9 mouse cellular contexts compared by ENCODE assay signal in genomic region chr13:109558341-109559257, GRCm38 (mm10).
A peak's percentile ranks its signal among the peaks of the same experiment; 100 is the strongest.
DNase-seq lines count a peak whose midpoint lies in the region; ATAC-seq and TF ChIP-seq lines count a peak whose summit lies in the region.
"Had no signal": no experiment of that assay in that cellular context is flagged by ENCODE, and none has a peak within 500 bp of the region (broad histone marks: within the 10 kb centered on the region; RNA-seq: fewer than 3 reads in every experiment).

No protein-coding gene starts in this region.

- H3K4me1 ChIP-seq in lung, embryonic 14.5 days (ENCODE audit: insufficient read depth), result no peaks in the 10 kb centered on the region
- H3K4me1 ChIP-seq in lung, adult 2 months (ENCODE audit: control insufficient read depth, insufficient read depth, low read length), result no peaks in the 10 kb centered on the region
- H3K4me1 ChIP-seq in cerebellum, adult 2 months (ENCODE audit: control insufficient read depth, insufficient read depth, low read length), result peaks cover 5% of the 10 kb centered on the region
- peaks cover 4% of the 10 kb centered on the region; the same call in 1 of the 2 replicates for H3K4me1 ChIP-seq in hindbrain, postnatal 0 days (ENCODE audit: insufficient read depth, low read length)
- H3K4me1 ChIP-seq in midbrain, embryonic 12.5 days, result no peaks in the 10 kb centered on the region
- H3K4me1 ChIP-seq: liver, embryonic 15.5 days had no signal

- no peak for TF ChIP-seq POLR2A in lung, adult 2 months (IDR thresholded peaks at IDR 0.05; ENCODE audit: borderline replicate concordance, extremely low read depth, low read depth, low read length)
- TF ChIP-seq POLR2A in cerebellum, adult 2 months (IDR thresholded peaks at IDR 0.05; ENCODE audit: borderline replicate concordance, insufficient read depth, low read length), result no peak

- peak; percentile 80 for TF ChIP-seq CTCF in lung, embryonic 14.5 days (IDR thresholded peaks at IDR 0.05; ENCODE audit: low read depth)
- TF ChIP-seq CTCF in lung, adult 2 months (IDR thresholded peaks at IDR 0.05; ENCODE audit: insufficient read depth, low read length), result no peak
- TF ChIP-seq CTCF in cerebellum, adult 2 months (IDR thresholded peaks at IDR 0.05; ENCODE audit: borderline replicate concordance, insufficient read depth, low read depth, low read length), result peak; percentile 32; the same call in 1 of the 2 replicates
- TF ChIP-seq CTCF in hindbrain, postnatal 0 days (IDR thresholded peaks at IDR 0.05; ENCODE audit: low read depth), result peak; percentile 87

- no peak overlapping the region for H3K9ac ChIP-seq in lung, embryonic 14.5 days
- H3K9ac ChIP-seq in hindbrain, postnatal 0 days (replicated peaks; ENCODE audit: low read length), result no peak overlapping the region
- H3K9ac ChIP-seq in midbrain, embryonic 12.5 days (replicated peaks), result no peak overlapping the region
- H3K9ac ChIP-seq: liver, embryonic 15.5 days had no signal

- no peak overlapping the region for H3K4me2 ChIP-seq in lung, embryonic 14.5 days
- H3K4me2 ChIP-seq in hindbrain, postnatal 0 days (ENCODE audit: low read depth, low read length), result no peak overlapping the region
- H3K4me2 ChIP-seq in midbrain, embryonic 12.5 days (replicated peaks), result no peak overlapping the region
- H3K4me2 ChIP-seq: liver, embryonic 15.5 days had no signal

- no peaks in the 10 kb centered on the region for H3K27me3 ChIP-seq in lung, embryonic 14.5 days (ENCODE audit: insufficient read depth, low read length)
- no peaks in the 10 kb centered on the region for H3K27me3 ChIP-seq in cerebellum, adult 2 months (ENCODE audit: control insufficient read depth, insufficient read depth, low read length)
- no peaks in the 10 kb centered on the region for H3K27me3 ChIP-seq in hindbrain, postnatal 0 days (ENCODE audit: insufficient read depth, low read length)
- no peaks in the 10 kb centered on the region for H3K27me3 ChIP-seq in midbrain, embryonic 12.5 days
- H3K27me3 ChIP-seq: liver, embryonic 15.5 days had no signal

- H3K4me3 ChIP-seq in lung, embryonic 14.5 days (ENCODE audit: low read depth, low read length), result no peak overlapping the region
- no peak overlapping the region for H3K4me3 ChIP-seq in lung, adult 2 months (replicated peaks; ENCODE audit: extremely low read depth, low read depth, low read length)
- no peak overlapping the region for H3K4me3 ChIP-seq in cerebellum, adult 2 months (replicated peaks; ENCODE audit: insufficient read depth, low read depth, low read length)
- H3K4me3 ChIP-seq in hindbrain, postnatal 0 days (ENCODE audit: low read length), result no peak overlapping the region
- H3K4me3 ChIP-seq in midbrain, embryonic 12.5 days, result no peak overlapping the region
- H3K4me3 ChIP-seq: liver, embryonic 15.5 days had no signal

- H3K36me3 ChIP-seq in lung, embryonic 14.5 days (ENCODE audit: insufficient read depth), result no peaks in the 10 kb centered on the region
- no peaks in the 10 kb centered on the region for H3K36me3 ChIP-seq in hindbrain, postnatal 0 days (ENCODE audit: insufficient read depth, low read length)
- no peaks in the 10 kb centered on the region for H3K36me3 ChIP-seq in midbrain, embryonic 12.5 days
- H3K36me3 ChIP-seq: liver, embryonic 15.5 days had no signal

- H3K27ac ChIP-seq in lung, embryonic 14.5 days (ENCODE audit: low read depth), result no peak overlapping the region
- no peak overlapping the region for H3K27ac ChIP-seq in cerebellum, adult 2 months (ENCODE audit: insufficient read depth, low read length)
- H3K27ac ChIP-seq in hindbrain, postnatal 0 days, result 0 out of 2 replicates have a peak overlapping the region, but pooled peaks have one; percentile 29
- H3K27ac ChIP-seq in midbrain, embryonic 12.5 days (replicated peaks), result no peak overlapping the region
- H3K27ac ChIP-seq: liver, embryonic 15.5 days had no signal

- no peak for DNase-seq in cerebellum, adult 11-12 months
- peak; percentile 87 for DNase-seq in lung, embryonic 14.5 days
- no peak for DNase-seq in lung, adult 2 months
- DNase-seq in cerebellum, adult 2 months, result peak in 1 of 2 experiments; percentile 54
- peak; percentile 84 for DNase-seq in hindbrain, postnatal 0 days (ENCODE audit: low spot score)
- DNase-seq in spleen, postnatal 14 days (ENCODE audit: low spot score in 2 of 2), result no peak

- ATAC-seq in cerebellum, adult (ENCODE audit: insufficient number of reproducible peaks, low FRiP score, low TSS enrichment), result peak; percentile 38; the same call in 1 of the 2 replicates
- ATAC-seq in lung, embryonic 14.5 days (ENCODE audit: insufficient read depth), result no peak
- peak; percentile 64 for ATAC-seq in hindbrain, postnatal 0 days
- peak; percentile 49; the same call in 1 of the 2 replicates for ATAC-seq in midbrain, embryonic 12.5 days (ENCODE audit: low FRiP score, low read depth)

- H3K9me3 ChIP-seq in lung, embryonic 14.5 days (ENCODE audit: low read depth, low read length), result no peaks in the 10 kb centered on the region
- no peaks in the 10 kb centered on the region for H3K9me3 ChIP-seq in hindbrain, postnatal 0 days (ENCODE audit: low read length)
- no peaks in the 10 kb centered on the region for H3K9me3 ChIP-seq in midbrain, embryonic 12.5 days
- H3K9me3 ChIP-seq: liver, embryonic 15.5 days had no signal

- 67% methylated on average over 12 of the region's 12 CpGs for WGBS in lung, embryonic 14.5 days
- WGBS in lung, adult 2 months, result 70% methylated on average over 12 of the region's 12 CpGs
- 76% methylated on average over 12 of the region's 12 CpGs for WGBS in cerebellum, adult 2 months
- WGBS in hindbrain, postnatal 0 days, result 62% methylated on average over 12 of the region's 12 CpGs
- WGBS in midbrain, embryonic 12.5 days, result 81% methylated on average over 12 of the region's 12 CpGs

Comparison
In these comparisons a context has a peak if more than half of its experiments do, and no peak if none do; other contexts are left out.
1. DNase-seq: peak in lung, embryonic 14.5 days (single experiment) and hindbrain, postnatal 0 days (single experiment); none in cerebellum, adult 11-12 months (single experiment), lung, adult 2 months (single experiment) and spleen, postnatal 14 days (0 of 2).